ENCODE assay signal across 8 mouse cellular contexts in the genomic region with DNA sequence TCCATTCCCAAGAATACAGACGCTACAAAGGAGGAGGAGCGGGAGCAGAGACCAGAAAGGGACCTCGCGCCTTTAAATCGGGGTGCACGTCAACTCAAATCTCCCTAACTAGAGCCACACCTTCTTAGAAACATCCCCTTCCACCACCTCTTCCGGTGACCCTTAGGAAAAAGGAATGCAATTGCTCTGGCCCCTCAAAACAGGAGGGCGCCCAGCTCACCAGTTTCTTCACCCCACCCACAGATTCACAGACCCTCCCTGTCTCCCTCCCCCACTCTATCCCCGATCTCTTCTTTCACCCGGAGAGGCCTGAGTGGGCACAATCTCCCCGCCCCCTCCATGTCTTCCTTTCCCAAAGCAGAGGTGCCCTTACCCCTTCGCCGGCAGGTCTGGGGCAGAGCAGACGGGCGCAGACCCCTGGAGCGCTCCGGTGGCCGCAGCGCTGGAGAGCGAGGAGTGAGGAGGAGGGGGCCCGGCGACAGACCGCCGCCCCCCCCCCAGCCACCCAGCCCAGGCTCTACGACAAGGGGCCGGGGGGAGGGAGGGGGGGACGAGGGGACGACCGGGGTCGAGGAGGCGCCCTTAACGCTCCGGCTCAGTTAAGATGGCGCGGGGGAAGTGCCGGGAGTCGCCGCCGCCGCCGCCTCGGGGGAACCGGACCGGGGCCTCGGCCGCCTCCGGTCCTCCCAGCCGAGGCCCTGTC. TPM values are rescaled to one million over a fixed set of nuclear protein-coding genes. Genes with fewer than 3 reads are reported as not detected.
DNase-seq lines count a peak whose midpoint lies in the region; ATAC-seq lines count a peak whose summit lies in the region.

No protein-coding gene starts in this region.

- under 1% methylated on average over 39 of the region's 48 CpGs for WGBS in forebrain, embryonic 15.5 days

- peak overlapping the region; percentile 97 for H3K9ac ChIP-seq in forebrain, embryonic 15.5 days (replicated peaks)

- peak overlapping the region; percentile 97 for H3K27ac ChIP-seq in forebrain, embryonic 15.5 days (replicated peaks)

- H3K4me3 ChIP-seq in forebrain, embryonic 15.5 days: peak overlapping the region; percentile 95

- DNase-seq in Muller cell, postnatal 12 days (ENCODE audit: inconsistent ontology term): peak; percentile 68
- peak; percentile 66 for DNase-seq in cerebellum, adult 11-12 months
- peak; percentile 53 for DNase-seq in heart, postnatal 4 days
- peak; percentile 39 to 42 for DNase-seq in layer of hippocampus, postnatal 14 days (ENCODE audit: low spot score in 2 of 2)
- peak; percentile 51 for DNase-seq in lung, postnatal 36 days
- DNase-seq in retina, embryonic 14.5 days (ENCODE audit: low spot score): peak; percentile 60
- DNase-seq in urinary bladder, adult 2 months (ENCODE audit: low spot score): peak; percentile 39

- peak; percentile 38 for ATAC-seq in forebrain, embryonic 15.5 days (replicated peaks)

- H3K36me3 ChIP-seq in forebrain, embryonic 15.5 days: no peaks in the 10 kb centered on the region

- peaks cover 31% of the 10 kb centered on the region for H3K4me1 ChIP-seq in forebrain, embryonic 15.5 days

- no peaks in the 10 kb centered on the region for H3K9me3 ChIP-seq in forebrain, embryonic 15.5 days

- H3K27me3 ChIP-seq in forebrain, embryonic 15.5 days: no peaks in the 10 kb centered on the region

- peak overlapping the region; percentile 62 for H3K4me2 ChIP-seq in forebrain, embryonic 15.5 days (replicated peaks)

RNA-seq across cellular contexts. Expression of a gene that starts 0.6 kb away (rescaled TPM):
- 27.0 and 28.9 TPM in 2 replicates for polyA plus RNA-seq in forebrain, embryonic 15.5 days (2015; fragmentation: Nextera tagmentation; extraction: Ambion mirVana)
- total RNA-seq in heart, postnatal 4 days (2021): 10 to 100 TPM; 62.0 to 62.8 TPM
- total RNA-seq in layer of hippocampus, postnatal 14 days (2021): 100 to 1,000 TPM; 115 to 127 TPM
- polyA plus RNA-seq in urinary bladder, adult 2 months (2012; rRNA removed): 17.3 and 18.1 TPM in 2 replicates

Comparison
In these comparisons a context has a peak if more than half of its experiments do, and no peak if none do; other contexts are left out.
1. Peak in every context shown above with its lines: DNase-seq, ATAC-seq, H3K4me3 ChIP-seq and H3K27ac ChIP-seq.